ENCODE assay signal across 23 mouse cellular contexts in the genomic region with DNA sequence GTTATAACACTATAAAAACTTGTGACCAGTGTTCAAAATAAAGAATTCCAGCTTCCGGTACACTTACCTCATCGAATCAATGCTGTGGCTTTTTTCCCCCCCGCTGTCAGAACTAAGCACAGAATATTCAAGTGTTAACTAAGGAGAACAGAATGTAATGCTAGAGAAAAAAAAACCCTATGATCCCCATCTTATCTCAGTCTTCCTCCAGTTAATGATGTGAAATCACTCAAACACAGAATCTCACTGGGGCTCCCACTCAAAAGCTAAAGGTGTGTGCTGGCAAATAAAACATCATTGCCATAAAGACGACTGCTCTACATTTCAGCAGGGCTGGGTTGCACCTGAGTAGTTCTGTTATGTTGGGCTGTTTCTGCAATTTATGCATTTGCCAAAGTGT. TPM values are rescaled to one million over a fixed set of nuclear protein-coding genes. Genes with fewer than 3 reads are reported as not detected.
DNase-seq lines count a peak whose midpoint lies in the region; ATAC-seq lines count a peak whose summit lies in the region.
"Had no signal": no experiment of that assay in that cellular context is flagged by ENCODE, and none has a peak within 500 bp of the region (broad histone marks: within the 10 kb centered on the region; RNA-seq: fewer than 3 reads in every experiment).

No protein-coding gene starts in this region.

- H3K27me3 ChIP-seq in liver, embryonic 13.5 days = no peaks in the 10 kb centered on the region
- H3K27me3 ChIP-seq in midbrain, embryonic 11.5 days (ENCODE audit: control insufficient read depth, insufficient read depth, low read length) = no peaks in the 10 kb centered on the region
- no peaks in the 10 kb centered on the region for H3K27me3 ChIP-seq in midbrain, embryonic 15.5 days (replicated peaks)
- H3K27me3 ChIP-seq in liver, embryonic 15.5 days = no peaks in the 10 kb centered on the region
- H3K27me3 ChIP-seq: embryonic facial prominence, embryonic 13.5 days; embryonic facial prominence, embryonic 15.5 days; Patski had no signal

- WGBS in liver, embryonic 13.5 days (ENCODE audit: insufficient replicate concordance) = 62% methylated on average over 4 of the region's 4 CpGs
- whole genome bisulfite sequencing in midbrain, embryonic 11.5 days = 92% methylated on average over 4 of the region's 4 CpGs
- WGBS in midbrain, embryonic 15.5 days = 92% methylated on average over 4 of the region's 4 CpGs
- 57% methylated on average over 4 of the region's 4 CpGs for WGBS in liver, embryonic 15.5 days (ENCODE audit: insufficient replicate concordance)

- H3K36me3 ChIP-seq in liver, embryonic 13.5 days = peaks cover 72% of the 10 kb centered on the region
- no peaks in the 10 kb centered on the region for H3K36me3 ChIP-seq in midbrain, embryonic 11.5 days (ENCODE audit: control insufficient read depth, insufficient read depth, low read length)
- no peaks in the 10 kb centered on the region for H3K36me3 ChIP-seq in midbrain, embryonic 15.5 days (replicated peaks)
- peaks cover 72% of the 10 kb centered on the region for H3K36me3 ChIP-seq in liver, embryonic 15.5 days (replicated peaks)
- H3K36me3 ChIP-seq: embryonic facial prominence, embryonic 13.5 days; embryonic facial prominence, embryonic 15.5 days; forebrain, embryonic 10.5 days; forebrain, embryonic 12.5 days had no signal

- ATAC-seq in liver, embryonic 13.5 days (ENCODE audit: low read depth) = no peak
- no peak for ATAC-seq in midbrain, embryonic 11.5 days (ENCODE audit: low FRiP score)
- no peak for ATAC-seq in midbrain, embryonic 15.5 days (replicated peaks)
- no peak for ATAC-seq in liver, embryonic 15.5 days (ENCODE audit: insufficient read depth)
- ATAC-seq in megakaryocyte progenitor cell, adult 5-6 weeks (replicated peaks; ENCODE audit: poor library complexity) = no peak
- ATAC-seq: activated CD4-positive, CD25-positive, alpha-beta regulatory T cell, adult 4 months; forebrain, embryonic 14.5 days; forebrain, embryonic 16.5 days; Patski had no signal

- peak overlapping the region; percentile 30 for H3K27ac ChIP-seq in liver, embryonic 13.5 days
- no peak overlapping the region for H3K27ac ChIP-seq in midbrain, embryonic 11.5 days (ENCODE audit: low read depth, low read length)
- H3K27ac ChIP-seq in midbrain, embryonic 15.5 days = no peak overlapping the region
- peak overlapping the region; percentile 5; the same call in 1 of the 2 replicates for H3K27ac ChIP-seq in liver, embryonic 15.5 days (replicated peaks)
- H3K27ac ChIP-seq: embryonic facial prominence, embryonic 13.5 days; embryonic facial prominence, embryonic 15.5 days; forebrain, embryonic 10.5 days; forebrain, embryonic 12.5 days had no signal

- no peak overlapping the region for H3K4me2 ChIP-seq in liver, embryonic 13.5 days
- no peak overlapping the region for H3K4me2 ChIP-seq in midbrain, embryonic 11.5 days
- no peak overlapping the region for H3K4me2 ChIP-seq in midbrain, embryonic 15.5 days
- H3K4me2 ChIP-seq in liver, embryonic 15.5 days = peak overlapping the region; percentile 5; the same call in 1 of the 2 replicates
- H3K4me2 ChIP-seq: embryonic facial prominence, embryonic 13.5 days; embryonic facial prominence, embryonic 15.5 days; forebrain, embryonic 12.5 days had no signal

- no peak for DNase-seq in liver, embryonic 13.5 days
- DNase-seq in liver = no peak
- DNase-seq in midbrain, embryonic 11.5 days (ENCODE audit: low spot score, missing footprints) = peak; percentile 17
- DNase-seq: adrenal gland, adult 8-10 months; adrenal gland, postnatal 14 days; adrenal gland, postnatal 36 days; cerebellum, adult 11-12 months; cerebellum, adult 2 months; cerebellum, adult 9-10 months; cerebellum, postnatal 10 days; cerebellum, postnatal 25 days; embryo, embryonic 11 days had no signal

- no peak overlapping the region for H3K4me3 ChIP-seq in liver, embryonic 13.5 days (replicated peaks)
- no peak overlapping the region for H3K4me3 ChIP-seq in midbrain, embryonic 11.5 days (ENCODE audit: low read depth, low read length)
- H3K4me3 ChIP-seq in midbrain, embryonic 15.5 days = no peak overlapping the region
- no peak overlapping the region for H3K4me3 ChIP-seq in liver, embryonic 15.5 days (replicated peaks)
- H3K4me3 ChIP-seq: embryonic facial prominence, embryonic 13.5 days; embryonic facial prominence, embryonic 15.5 days; forebrain, embryonic 10.5 days; forebrain, embryonic 12.5 days had no signal

- H3K4me1 ChIP-seq in liver, embryonic 13.5 days (replicated peaks) = peaks cover 67% of the 10 kb centered on the region
- H3K4me1 ChIP-seq in midbrain, embryonic 11.5 days (ENCODE audit: control insufficient read depth, insufficient read depth, low read length) = no peaks in the 10 kb centered on the region
- H3K4me1 ChIP-seq in midbrain, embryonic 15.5 days = no peaks in the 10 kb centered on the region
- H3K4me1 ChIP-seq in liver, embryonic 15.5 days (replicated peaks) = peaks cover 55% of the 10 kb centered on the region
- H3K4me1 ChIP-seq: embryonic facial prominence, embryonic 13.5 days; embryonic facial prominence, embryonic 15.5 days; forebrain, embryonic 10.5 days; forebrain, embryonic 12.5 days had no signal

- H3K9ac ChIP-seq in liver, embryonic 13.5 days = 0 out of 2 replicates have a peak overlapping the region, but pooled peaks have one; percentile 17
- H3K9ac ChIP-seq in midbrain, embryonic 11.5 days (ENCODE audit: low read length) = no peak overlapping the region
- H3K9ac ChIP-seq in midbrain, embryonic 15.5 days = no peak overlapping the region
- H3K9ac ChIP-seq in liver, embryonic 15.5 days = no peak overlapping the region
- H3K9ac ChIP-seq: embryonic facial prominence, embryonic 13.5 days; embryonic facial prominence, embryonic 15.5 days; forebrain, embryonic 12.5 days had no signal

- H3K9me3 ChIP-seq in liver, embryonic 13.5 days (replicated peaks) = no peaks in the 10 kb centered on the region
- no peaks in the 10 kb centered on the region for H3K9me3 ChIP-seq in midbrain, embryonic 11.5 days (ENCODE audit: control insufficient read depth, low read length)
- no peaks in the 10 kb centered on the region for H3K9me3 ChIP-seq in midbrain, embryonic 15.5 days
- H3K9me3 ChIP-seq in liver, embryonic 15.5 days (replicated peaks) = no peaks in the 10 kb centered on the region
- H3K9me3 ChIP-seq: embryonic facial prominence, embryonic 13.5 days; embryonic facial prominence, embryonic 15.5 days; forebrain, embryonic 10.5 days; forebrain, embryonic 12.5 days had no signal

RNA-seq across cellular contexts. Expression of gene Itga4, which starts 16.6 kb away (rescaled TPM):
- 24.8 and 30.1 TPM in 2 replicates for polyA plus RNA-seq in liver, embryonic 13.5 days (2015; fragmentation: Nextera tagmentation; extraction: Ambion mirVana)
- 8.6 and 10.0 TPM in 2 replicates for polyA plus RNA-seq in midbrain, embryonic 11.5 days (2014; fragmentation: Nextera tagmentation; extraction: Ambion mirVana)
- polyA plus RNA-seq in midbrain, embryonic 15.5 days (2015; fragmentation: Nextera tagmentation; extraction: Ambion mirVana) = 2.6 and 2.8 TPM in 2 replicates
- 27.7 and 30.8 TPM in 2 replicates for polyA plus RNA-seq in liver, embryonic 15.5 days (2015; fragmentation: Nextera tagmentation; extraction: Ambion mirVana)
- total RNA-seq in megakaryocyte progenitor cell, adult 5-6 weeks (2015) = 111 and 140 TPM in 2 replicates
- total RNA-seq in megakaryocyte progenitor cell, adult 5-6 weeks (2017) = 80.4 and 107 TPM in 2 replicates

Comparison
In these comparisons a context has a peak if more than half of its experiments do, and no peak if none do; other contexts are left out.
1. H3K27ac ChIP-seq: peak in liver, embryonic 13.5 days (single experiment) and liver, embryonic 15.5 days (single experiment); none in midbrain, embryonic 11.5 days (single experiment) and midbrain, embryonic 15.5 days (single experiment).